Mouse (Mus musculus) right cerebral cortex, postnatal 4 days (tissue): ENCODE results near the gene Fryl.

ENCODE experiments used
- DNase-seq: peaks from one replicate; pipeline ENCODE4 v3.0.0-alpha.2; 2022

Gene Fryl

GRCm38 (mm10) chr5:72995379-72995778 lies 261.0 kb downstream of the Fryl start:
- no peak for DNase-seq

DNA sequence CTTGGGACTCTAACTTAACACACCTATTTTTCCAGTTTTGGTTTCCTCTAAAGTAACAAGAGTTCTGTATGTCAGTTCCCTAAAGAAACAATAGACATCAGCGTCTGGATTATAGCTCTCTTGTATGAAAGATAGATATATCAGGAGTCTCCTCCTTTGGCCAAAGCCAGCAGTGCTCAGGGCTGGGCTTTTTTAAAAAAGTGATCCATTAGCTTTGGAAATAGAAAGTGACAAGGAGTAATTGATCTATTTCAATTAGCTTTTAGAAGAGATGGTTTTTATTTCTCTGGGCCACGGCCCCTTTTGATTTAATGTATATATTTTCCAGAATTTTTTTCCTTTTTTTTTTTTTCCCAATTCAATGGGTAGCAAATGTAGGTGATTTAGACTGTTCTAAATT lies 261.5 kb downstream of the Fryl start:
- no peak for DNase-seq

DNA sequence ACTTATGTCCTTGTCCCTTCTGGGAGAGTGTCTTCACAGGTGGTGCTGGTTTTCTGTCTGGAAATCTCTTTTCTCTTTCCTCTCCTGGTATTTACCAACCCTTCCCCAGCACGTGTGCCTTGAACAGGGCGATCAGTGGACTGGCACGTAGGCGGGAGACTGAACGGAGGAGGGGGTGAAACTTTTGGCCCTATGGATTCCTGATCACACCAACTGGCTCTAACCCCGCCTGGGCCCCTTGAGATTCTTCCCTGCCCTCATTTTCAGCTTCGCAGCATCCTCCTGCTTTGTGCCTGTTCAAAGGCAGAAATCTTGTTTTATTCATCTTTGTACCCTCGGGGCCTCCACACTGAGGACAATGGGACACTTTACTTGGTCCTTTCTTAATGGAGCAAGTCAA lies 262.0 kb downstream of the Fryl start:
- DNase-seq = no peak

- no peak for DNase-seq
Measured at GRCm38 (mm10) chr5:72992474-72992873, 263.9 kb downstream of the Fryl start.

GRCm38 (mm10) chr5:72989756-72990155 lies 266.7 kb downstream of the Fryl start:
- DNase-seq = no peak

DNA sequence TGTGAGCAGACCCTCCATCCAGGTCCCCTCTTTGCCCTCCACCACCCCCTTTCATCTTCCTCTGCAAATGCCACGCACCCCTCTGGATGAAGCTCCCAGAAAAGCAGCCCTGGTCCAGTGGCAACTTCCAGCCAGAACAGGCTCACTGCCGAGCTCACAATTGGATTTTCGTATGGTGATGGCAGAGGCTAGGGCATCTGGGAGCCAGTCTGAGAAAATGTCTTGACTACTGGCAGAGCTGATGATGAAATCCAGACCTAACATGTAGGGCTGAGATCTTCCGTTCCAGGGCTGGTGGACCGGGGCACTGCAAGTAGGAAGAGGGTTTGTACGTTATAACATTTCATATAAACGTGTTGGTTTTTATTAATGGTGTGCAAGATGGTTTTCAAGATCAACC lies 268.6 kb downstream of the Fryl start:
- no peak for DNase-seq

DNA sequence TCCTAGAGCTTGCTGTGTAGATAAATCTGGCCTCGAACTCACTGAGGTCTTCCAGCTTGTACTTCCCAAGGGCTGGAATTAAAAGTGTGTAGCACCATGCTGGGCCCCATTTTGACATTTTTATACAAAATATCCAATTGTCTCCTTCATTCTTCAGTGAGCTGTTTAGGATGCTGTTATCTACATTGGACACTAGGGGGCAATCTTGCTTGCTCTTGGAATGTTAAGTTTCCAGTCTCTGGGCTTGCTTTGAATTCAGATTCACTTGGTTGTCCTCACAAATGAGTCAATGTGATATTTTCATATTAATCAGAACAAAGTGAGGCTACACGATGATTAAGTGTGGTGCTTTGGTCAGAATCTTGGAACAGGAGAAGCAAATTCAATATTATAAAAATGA lies 272.3 kb downstream of the Fryl start:
- DNase-seq = no peak

- no peak for DNase-seq
Measured at GRCm38 (mm10) chr5:72976539-72976938, 279.9 kb downstream of the Fryl start.

DNA sequence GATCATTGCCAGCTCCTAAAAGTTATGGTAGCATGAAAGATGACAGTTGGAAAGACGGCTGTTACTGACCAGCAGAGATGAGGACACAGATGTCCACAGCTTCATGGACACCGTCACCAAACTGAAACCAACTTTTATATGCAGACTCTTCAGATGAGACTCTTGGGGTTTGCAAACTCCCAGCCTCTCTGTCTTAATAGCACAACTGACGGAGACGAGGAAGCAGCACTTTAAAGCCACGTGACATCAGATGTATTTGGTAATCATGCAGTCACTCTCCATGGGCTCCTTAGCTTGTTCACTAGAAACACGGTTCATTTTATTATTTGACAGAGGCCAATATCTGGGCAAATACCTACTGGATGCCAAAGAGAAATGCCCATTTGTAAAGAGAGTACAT lies 280.4 kb downstream of the Fryl start:
- DNase-seq = no peak

DNA sequence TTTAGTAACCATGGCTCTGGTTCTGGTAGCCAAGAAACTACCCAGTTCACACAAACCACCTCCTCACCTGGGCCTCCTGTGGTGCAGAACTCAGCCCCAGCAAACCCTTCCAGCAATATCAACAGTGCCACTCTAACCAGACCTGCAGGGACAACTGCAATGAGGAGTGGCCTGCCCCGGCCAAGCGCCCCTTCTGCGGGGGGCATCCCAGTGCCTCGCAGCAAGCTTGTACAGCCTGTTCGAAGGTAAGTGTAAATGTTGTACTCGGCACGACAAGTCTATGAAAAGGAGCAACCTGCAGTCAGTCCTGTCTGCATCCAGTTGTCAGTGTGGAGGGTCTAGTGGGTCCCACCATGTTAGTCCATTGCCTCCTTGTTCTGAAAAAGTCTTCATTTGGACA lies 281.8 kb downstream of the Fryl start, which contains the start of gene Gm10135:
Gm10135 (minus strand) TSS at position 101 of the 400 bp plus-strand sequence.
- DNase-seq = no peak

GRCm38 (mm10) chr5:72972934-72973333 lies 283.5 kb downstream of the Fryl start:
- no peak for DNase-seq

- no peak for DNase-seq
Measured at GRCm38 (mm10) chr5:72972435-72972834, 284.0 kb downstream of the Fryl start.
